Mouse (Mus musculus) bone marrow, adult 2 months (tissue): ENCODE data around the gene Hoxa4. TPM values are rescaled to one million over a fixed set of nuclear protein-coding genes. Genes with fewer than 3 reads are reported as not detected.

Experiments used
- H3K27ac ChIP-seq: fragments of 200-500 bp; 2 replicates; pipeline ENCODE4 v1.5.1; 2012; ENCODE audit warnings: low read depth, mild to moderate bottlenecking, control low read depth, inconsistent platforms, low read length; ENCODE audit not compliant: control insufficient read depth, poor library complexity, insufficient read depth
- H3K4me1 ChIP-seq: fragments of 200-500 bp; 2 replicates; pipeline ENCODE4 v1.6.1; 2011; ENCODE audit warnings: low read length; ENCODE audit not compliant: control insufficient read depth, insufficient read depth
- H3K4me3 ChIP-seq: fragments of 200-500 bp; replicated peaks from 2 replicates; pipeline ENCODE3; 2011; ENCODE audit warnings: mild to moderate bottlenecking, low read depth, low read length, control low read depth; ENCODE audit not compliant: control insufficient read depth
- CTCF ChIP-seq: fragments of 200-500 bp; IDR thresholded peaks from 2 replicates; pipeline ENCODE4 v1.5.1; 2011; ENCODE audit warnings: low read length, control low read depth; ENCODE audit not compliant: control insufficient read depth, insufficient read depth
- POLR2A ChIP-seq: fragments of 200-500 bp; IDR thresholded peaks from 2 replicates; pipeline ENCODE4 v1.6.1; 2011; ENCODE audit warnings: low read depth, mild to moderate bottlenecking, control low read depth, low read length, borderline replicate concordance; ENCODE audit not compliant: control insufficient read depth
- WGBS: fragments of 180-500 bp; shearing (Covaris S2); methylation state at CpG from one replicate; pipeline ENCODE4 v1.1.7; 2018; 5-methylcytosine and 5-hydroxymethylcytosine counted together
- polyA plus RNA-seq: library from polyadenylated mRNA; stranded (reverse); fragments of >200 nt; gene quantifications from 2 replicates; pipeline ENCODE4 v1.2.4, GENCODE M21; 2011; ENCODE audit warnings: low replicate concordance; ENCODE audit not compliant: missing spikeins, insufficient read depth, insufficient read length

Hoxa4 gene
- polyA plus RNA-seq, 1 experiment: not detected

GRCm38 (mm10) chr6:52163366-52164031 is 28.1 kb downstream of the Hoxa4 start:
- WGBS: 75% methylated on average over 17 of the region's 17 CpGs
- H3K27ac ChIP-seq: no peak overlapping the region
- TF ChIP-seq CTCF: no peak
- TF ChIP-seq POLR2A: no peak
- H3K4me1 ChIP-seq: no peaks in the 10 kb centered on the region
- no peak overlapping the region for H3K4me3 ChIP-seq

GRCm38 (mm10) chr6:52162611-52163365 is 28.8 kb downstream of the Hoxa4 start:
- Histone ChIP-seq H3K27ac (no peak overlapping the region), H3K4me3 (no peak overlapping the region), H3K4me1 (no peaks in the 10 kb centered on the region)
- WGBS: 73% methylated on average over 14 of the region's 14 CpGs
- TF ChIP-seq POLR2A (no peak), CTCF (no peak)

DNA sequence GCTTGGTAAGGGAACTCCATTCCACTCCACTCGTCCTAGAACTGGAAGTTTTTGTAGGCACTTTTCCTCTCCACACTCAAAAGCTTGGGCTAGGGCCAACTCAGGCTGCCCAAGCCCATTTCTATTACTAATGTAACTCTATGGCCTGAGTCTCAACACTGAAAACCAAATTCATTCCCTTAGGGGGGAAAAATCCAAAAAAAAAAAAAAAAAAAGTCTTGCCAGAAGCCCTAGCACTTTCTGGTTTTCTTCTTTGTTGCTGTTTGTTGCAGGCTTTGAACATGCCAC is 29.5 kb downstream of the Hoxa4 start:
- WGBS: 71% methylated on average over 1 of the region's 1 CpGs
- Histone ChIP-seq H3K27ac (no peak overlapping the region), H3K4me1 (no peaks in the 10 kb centered on the region), H3K4me3 (no peak overlapping the region)
- TF ChIP-seq POLR2A (no peak), CTCF (no peak)

DNA sequence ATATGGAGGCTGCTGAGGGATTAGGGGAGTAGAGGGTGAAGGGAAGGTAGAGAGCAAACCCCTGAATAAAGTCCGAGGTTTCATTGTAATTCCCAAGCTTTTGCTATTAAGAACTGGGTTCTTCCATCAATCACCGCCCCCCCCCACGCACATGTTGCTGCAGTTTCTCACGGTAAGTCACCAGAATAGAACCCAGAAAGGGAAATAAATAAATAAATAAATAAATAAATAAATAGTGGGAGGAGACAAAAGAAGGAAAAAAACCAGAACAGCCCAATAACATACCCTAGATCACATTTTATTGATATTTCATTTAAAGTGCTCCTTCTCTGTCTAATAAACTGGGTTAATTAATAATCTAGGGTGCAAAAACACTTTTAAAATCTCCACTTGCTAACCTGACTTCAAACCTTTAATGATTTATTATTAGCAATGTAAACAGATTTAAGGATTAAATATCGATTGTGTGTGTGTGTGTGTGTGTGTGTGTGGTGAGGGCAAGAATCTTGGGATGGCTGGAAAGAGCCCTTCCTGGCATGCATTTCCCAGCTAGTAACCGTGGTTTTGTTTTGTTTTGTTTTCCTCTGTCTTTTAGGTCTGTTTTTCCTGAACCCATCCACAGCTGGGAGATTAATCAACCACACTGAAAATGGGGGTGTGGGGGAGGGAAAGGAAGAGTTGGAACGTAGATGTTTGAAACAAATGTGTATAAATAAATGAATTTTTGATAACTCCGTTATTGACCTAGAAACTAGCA is 30.0 kb downstream of the Hoxa4 start:
- TF ChIP-seq POLR2A (no peak), CTCF (no peak)
- H3K4me3 ChIP-seq: no peak overlapping the region
- no peaks in the 10 kb centered on the region for H3K4me1 ChIP-seq
- WGBS: 61% methylated on average over 8 of the region's 8 CpGs
- H3K27ac ChIP-seq: no peak overlapping the region

- WGBS: 20% methylated on average over 30 of the region's 30 CpGs
- Histone ChIP-seq H3K4me3 (no peak overlapping the region), H3K27ac (no peak overlapping the region), H3K4me1 (no peaks in the 10 kb centered on the region)
- TF ChIP-seq CTCF: no peak
- no peak for TF ChIP-seq POLR2A
These were observed 30.8 kb downstream of the Hoxa4 start for GRCm38 (mm10) chr6:52160511-52161335.

GRCm38 (mm10) chr6:52159979-52160378 is 31.6 kb downstream of the Hoxa4 start:
- Histone ChIP-seq H3K4me1 (no peaks in the 10 kb centered on the region), H3K4me3 (no peak overlapping the region), H3K27ac (no peak overlapping the region)
- TF ChIP-seq POLR2A: no peak
- no peak for TF ChIP-seq CTCF
- WGBS: 6% methylated on average over 9 of the region's 9 CpGs

GRCm38 (mm10) chr6:52159164-52159761 is 32.3 kb downstream of the Hoxa4 start:
- 31% methylated on average over 12 of the region's 12 CpGs for WGBS
- TF ChIP-seq POLR2A: no peak
- TF ChIP-seq CTCF: no peak
- H3K4me1 ChIP-seq: no peaks in the 10 kb centered on the region
- no peak overlapping the region for H3K4me3 ChIP-seq
- H3K27ac ChIP-seq: no peak overlapping the region
